Mouse (Mus musculus) liver, adult 2 months (tissue): ENCODE measurements at regions not wholly inside any gene's neighbourhood (a gene's known extent, or its start where the extent isn't known, plus 50 kb on each side); places are given as distances from the start of the nearest gene placed in this dataset.

Source experiments
- CTCF ChIP-seq: fragments of 200-500 bp; IDR thresholded peaks from 2 replicates; pipeline ENCODE4 v1.5.1; 2011; ENCODE audit warnings: low read depth, low read length, control low read depth
- POLR2A ChIP-seq: fragments of 200-500 bp; IDR thresholded peaks from 2 replicates; pipeline ENCODE4 v1.6.1; 2011; ENCODE audit warnings: low read length, control low read depth; ENCODE audit not compliant: insufficient read depth; ENCODE audit errors: extremely low read depth

DNA sequence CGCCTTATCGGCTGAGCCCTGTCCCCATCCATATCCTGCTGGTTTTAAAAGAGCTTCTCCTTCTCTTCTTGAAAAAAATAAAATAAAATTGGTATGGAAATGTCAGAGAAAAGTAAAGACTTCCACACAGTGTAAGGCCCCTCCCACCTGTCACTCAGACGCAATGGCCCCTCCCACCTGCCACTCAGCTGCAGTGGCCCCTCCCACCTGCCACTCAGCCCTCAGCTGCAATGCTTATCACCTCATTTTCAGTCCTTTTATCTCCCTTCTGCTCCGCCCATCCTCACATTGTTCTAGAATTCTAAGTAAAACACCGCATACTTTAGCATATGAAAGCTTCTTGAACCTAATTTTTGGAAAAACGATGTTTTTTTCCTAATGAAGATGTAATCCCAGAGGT, 126.4 kb upstream of the Daam1 start:
- no peak for TF ChIP-seq POLR2A
- TF ChIP-seq CTCF: no peak
